Mouse (Mus musculus): ENCODE data around the gene Mgat2.

DNA sequence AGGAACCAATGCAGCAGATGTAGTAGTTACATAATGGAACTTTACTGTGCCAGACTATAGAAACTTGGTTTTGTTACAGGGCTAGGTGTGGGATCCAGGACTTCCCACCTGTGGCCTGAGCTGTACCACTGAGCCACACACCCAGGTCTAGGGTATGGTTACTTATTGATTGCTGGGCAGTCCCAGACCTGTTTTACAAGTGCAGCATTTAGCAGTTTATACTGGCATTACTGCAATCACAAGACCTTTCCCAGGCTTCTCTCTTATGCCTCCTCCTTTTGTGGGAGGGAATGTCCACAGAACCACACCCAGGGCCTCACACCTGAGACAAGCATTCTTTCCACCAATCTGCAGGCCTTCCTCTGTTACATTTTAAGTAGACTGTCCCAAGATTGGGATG is 15.0 kb downstream of the Mgat2 start:
- TF ChIP-seq CTCF (IDR thresholded peaks at IDR 0.05) (no peak), EP300 (IDR thresholded peaks at IDR 0.05) (no peak)
